ENCODE assay signal across 12 mouse cellular contexts in genomic region chr1:52675561-52676551, GRCm38 (mm10). TPM values are rescaled to one million over a fixed set of nuclear protein-coding genes. Genes with fewer than 3 reads are reported as not detected.
A peak's percentile ranks its signal among the peaks of the same experiment; 100 is the strongest.
DNase-seq lines count a peak whose midpoint lies in the region; ATAC-seq and TF ChIP-seq lines count a peak whose summit lies in the region.
"Had no signal": no experiment of that assay in that cellular context is flagged by ENCODE, and none has a peak within 500 bp of the region (broad histone marks: within the 10 kb centered on the region; RNA-seq: fewer than 3 reads in every experiment).

No protein-coding gene starts in this region.

- no peak for TF ChIP-seq CTCF in lung, embryonic 14.5 days (IDR thresholded peaks at IDR 0.05; ENCODE audit: low read depth)

- H3K4me2 ChIP-seq in heart, embryonic 16.5 days (ENCODE audit: low read depth, low read length): no peak overlapping the region
- H3K4me2 ChIP-seq in lung, embryonic 14.5 days: no peak overlapping the region
- H3K4me2 ChIP-seq: neural tube, embryonic 15.5 days had no signal

- H3K9ac ChIP-seq in heart, embryonic 16.5 days (ENCODE audit: low read length): no peak overlapping the region
- no peak overlapping the region for H3K9ac ChIP-seq in lung, embryonic 14.5 days
- H3K9ac ChIP-seq: neural tube, embryonic 15.5 days had no signal

- peak; percentile 71 for ATAC-seq in heart, embryonic 16.5 days (replicated peaks; ENCODE audit: extremely low read depth, insufficient read depth, low FRiP score)
- peak; percentile 73 for ATAC-seq in lung, embryonic 14.5 days (ENCODE audit: insufficient read depth)
- ATAC-seq: CD4-positive, CD25-positive, alpha-beta regulatory T cell, adult 4 months had no signal

- no peaks in the 10 kb centered on the region; the same call in 1 of the 2 replicates for H3K9me3 ChIP-seq in heart, embryonic 16.5 days (replicated peaks; ENCODE audit: control insufficient read depth, low read length)
- no peaks in the 10 kb centered on the region; the same call in 1 of the 2 replicates for H3K9me3 ChIP-seq in lung, embryonic 14.5 days (ENCODE audit: low read depth, low read length)
- no peaks in the 10 kb centered on the region for H3K9me3 ChIP-seq in limb, embryonic 10.5 days (replicated peaks)
- H3K9me3 ChIP-seq: forebrain, embryonic 10.5 days; neural tube, embryonic 15.5 days had no signal

- H3K36me3 ChIP-seq in heart, embryonic 16.5 days (ENCODE audit: control insufficient read depth, insufficient read depth): no peaks in the 10 kb centered on the region
- no peaks in the 10 kb centered on the region for H3K36me3 ChIP-seq in lung, embryonic 14.5 days (ENCODE audit: insufficient read depth)
- H3K36me3 ChIP-seq in limb, embryonic 10.5 days: no peaks in the 10 kb centered on the region
- H3K36me3 ChIP-seq: forebrain, embryonic 10.5 days; neural tube, embryonic 15.5 days had no signal

- DNase-seq in heart, adult 11 months: peak; percentile 97
- DNase-seq in heart, postnatal 36 days: no peak
- DNase-seq in MN1 (ENCODE audit: low spot score): peak; percentile 13
- peak; percentile 68 for DNase-seq in lung, embryonic 14.5 days
- DNase-seq in B cell, adult 2 months: no peak
- DNase-seq in right cerebral cortex, postnatal 10 days (ENCODE audit: low spot score in 2 of 2): no peak
- DNase-seq in limb, embryonic 10.5 days (ENCODE audit: low spot score): no peak

- intact Hi-C loops in heart, postnatal 36 days (cut with DNase I): loop anchor here (5.0 kb wide), 1 partner anchor 51 kb away; the partner anchor contains the start of gene Mfsd6

- H3K27ac ChIP-seq in heart, embryonic 16.5 days (ENCODE audit: low read length): peak overlapping the region; percentile 88
- H3K27ac ChIP-seq in lung, embryonic 14.5 days (ENCODE audit: low read depth): peak overlapping the region; percentile 66; the same call in 1 of the 2 replicates
- H3K27ac ChIP-seq in limb, embryonic 10.5 days: no peak overlapping the region
- H3K27ac ChIP-seq: forebrain, embryonic 10.5 days; neural tube, embryonic 15.5 days had no signal

- peaks cover 15% of the 10 kb centered on the region for H3K4me1 ChIP-seq in heart, embryonic 16.5 days (ENCODE audit: control insufficient read depth, insufficient read depth, low read length)
- peaks cover 11% of the 10 kb centered on the region for H3K4me1 ChIP-seq in lung, embryonic 14.5 days (ENCODE audit: insufficient read depth)
- H3K4me1 ChIP-seq in limb, embryonic 10.5 days: peaks cover 3% of the 10 kb centered on the region; the same call in 1 of the 2 replicates
- H3K4me1 ChIP-seq: forebrain, embryonic 10.5 days had no signal

- H3K4me3 ChIP-seq in heart, embryonic 16.5 days (ENCODE audit: low read length): no peak overlapping the region
- H3K4me3 ChIP-seq in lung, embryonic 14.5 days (ENCODE audit: low read depth, low read length): no peak overlapping the region
- no peak overlapping the region for H3K4me3 ChIP-seq in limb, embryonic 10.5 days
- H3K4me3 ChIP-seq: forebrain, embryonic 10.5 days; megakaryocyte, embryonic 14.5 days; neural tube, embryonic 15.5 days had no signal

- 51% methylated on average over 7 of the region's 7 CpGs for WGBS in heart, embryonic 16.5 days
- 40% methylated on average over 7 of the region's 7 CpGs for WGBS in lung, embryonic 14.5 days
- WGBS in limb, embryonic 10.5 days: 74% methylated on average over 7 of the region's 7 CpGs

- no peaks in the 10 kb centered on the region for H3K27me3 ChIP-seq in heart, embryonic 16.5 days (ENCODE audit: control insufficient read depth, insufficient read depth, low read length)
- H3K27me3 ChIP-seq in lung, embryonic 14.5 days (ENCODE audit: insufficient read depth, low read length): no peaks in the 10 kb centered on the region
- no peaks in the 10 kb centered on the region for H3K27me3 ChIP-seq in limb, embryonic 10.5 days (ENCODE audit: low read depth, poor library complexity, severe bottlenecking)
- H3K27me3 ChIP-seq: megakaryocyte, embryonic 14.5 days; neural tube, embryonic 15.5 days had no signal

RNA-seq across cellular contexts. Expression of gene Nemp2, which starts 45.4 kb away (rescaled TPM):
- total RNA-seq in heart, postnatal 36 days (2021): 1 to 10 TPM; 1.2 to 1.3 TPM
- polyA plus RNA-seq in heart, embryonic 16.5 days (2015; fragmentation: Nextera tagmentation; extraction: Ambion mirVana): 4.7 and 5.7 TPM in 2 replicates
- polyA plus RNA-seq in lung, embryonic 14.5 days (2014; fragmentation: Nextera tagmentation; extraction: Ambion mirVana): 12.2 and 14.3 TPM in 2 replicates
- polyA plus RNA-seq in limb, embryonic 10.5 days (2016; fragmentation: Nextera tagmentation; extraction: Ambion mirVana): 10.2 and 12.5 TPM in 2 replicates

RNA-seq across cellular contexts. Expression of gene Mfsd6, which starts 51.4 kb away (rescaled TPM):
- total RNA-seq in heart, postnatal 36 days (2021): 10 to 100 TPM; 18.8 to 21.6 TPM
- 3.1 TPM in 2 replicates for polyA plus RNA-seq in heart, embryonic 16.5 days (2015; fragmentation: Nextera tagmentation; extraction: Ambion mirVana)
- 3.1 and 3.9 TPM in 2 replicates for polyA plus RNA-seq in lung, embryonic 14.5 days (2014; fragmentation: Nextera tagmentation; extraction: Ambion mirVana)
- polyA plus RNA-seq in limb, embryonic 10.5 days (2016; fragmentation: Nextera tagmentation; extraction: Ambion mirVana): 0.45 and 0.73 TPM in 2 replicates

Comparison
In these comparisons a context has a peak if more than half of its experiments do, and no peak if none do; other contexts are left out.
1. DNase-seq: peak in heart, adult 11 months (single experiment), MN1 (single experiment) and lung, embryonic 14.5 days (single experiment); none in heart, postnatal 36 days (0 of 2), B cell, adult 2 months (0 of 2), right cerebral cortex, postnatal 10 days (0 of 2) and limb, embryonic 10.5 days (single experiment).